Mouse (Mus musculus) brown adipose tissue, adult 24 weeks (tissue): ENCODE data around the gene Padi1. TPM values are rescaled to one million over a fixed set of nuclear protein-coding genes. Genes with fewer than 3 reads are reported as not detected.

Source experiments
- H3K27ac ChIP-seq: fragments of 200-500 bp; replicated peaks from 2 replicates; pipeline ENCODE4 v1.5.1; 2012; ENCODE audit warnings: low read depth, mild to moderate bottlenecking, low read length
- H3K4me1 ChIP-seq: fragments of 200-500 bp; 2 replicates; pipeline ENCODE4 v1.6.1; 2012; ENCODE audit warnings: low read length, mixed read lengths; ENCODE audit not compliant: control insufficient read depth, insufficient read depth, insufficient read length
- H3K4me3 ChIP-seq: fragments of 200-500 bp; 2 replicates; pipeline ENCODE4 v1.5.1; 2012; ENCODE audit warnings: low read depth, mild to moderate bottlenecking, low read length, moderate library complexity; ENCODE audit not compliant: insufficient read depth
- polyA plus RNA-seq: library from polyadenylated mRNA; stranded (reverse); fragments of >200 nt; gene quantifications from 2 replicates; pipeline ENCODE4 v1.2.4, GENCODE M21; 2012; ENCODE audit not compliant: missing spikeins, insufficient read depth, insufficient read length

The Padi1 gene
- polyA plus RNA-seq, 1 experiment, result not detected

DNA sequence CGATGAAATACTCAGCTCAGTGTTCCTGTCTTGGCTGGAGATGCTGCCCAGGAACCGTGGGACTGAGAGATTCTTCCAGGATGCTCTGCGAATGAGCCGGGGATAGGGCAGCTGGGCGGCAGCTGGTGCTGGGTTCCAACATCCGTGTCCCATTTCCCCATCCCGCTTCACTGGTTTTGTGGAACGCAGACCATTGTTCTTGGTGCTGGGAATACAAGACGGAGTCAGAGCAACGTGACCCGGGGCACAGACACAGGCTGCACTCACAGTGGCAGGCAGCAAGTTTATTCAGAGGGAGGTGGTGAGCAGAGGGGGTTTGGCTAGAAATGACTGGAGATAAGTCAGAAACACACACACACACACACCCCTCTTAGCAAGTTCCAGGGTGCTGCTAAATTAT lies 3.7 kb upstream of the Padi1 start:
- Histone ChIP-seq H3K27ac (no peak overlapping the region), H3K4me1 (no peaks in the 10 kb centered on the region), H3K4me3 (no peak overlapping the region)

DNA sequence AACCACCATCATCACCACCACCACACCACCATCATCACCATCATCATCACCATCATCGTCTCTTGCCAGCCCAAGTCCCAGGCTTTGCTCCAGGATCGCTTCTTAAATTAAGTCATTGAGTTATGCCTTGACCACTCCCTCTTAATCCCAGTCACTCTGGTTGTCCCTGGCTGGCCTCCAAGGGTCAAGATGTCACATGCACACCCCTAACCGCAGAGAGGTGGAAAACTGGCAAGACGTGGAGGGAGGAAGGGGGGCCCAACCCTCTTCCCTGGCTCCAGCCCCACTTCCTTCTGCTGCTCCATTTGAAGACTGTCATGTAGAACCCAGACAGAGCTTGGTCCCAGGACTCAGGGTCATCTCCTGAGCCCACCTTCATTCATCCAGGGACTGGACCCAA lies 587 bp downstream of the Padi1 start:
- H3K4me3 ChIP-seq, result no peak overlapping the region
- H3K27ac ChIP-seq, result no peak overlapping the region
- H3K4me1 ChIP-seq, result no peaks in the 10 kb centered on the region

DNA sequence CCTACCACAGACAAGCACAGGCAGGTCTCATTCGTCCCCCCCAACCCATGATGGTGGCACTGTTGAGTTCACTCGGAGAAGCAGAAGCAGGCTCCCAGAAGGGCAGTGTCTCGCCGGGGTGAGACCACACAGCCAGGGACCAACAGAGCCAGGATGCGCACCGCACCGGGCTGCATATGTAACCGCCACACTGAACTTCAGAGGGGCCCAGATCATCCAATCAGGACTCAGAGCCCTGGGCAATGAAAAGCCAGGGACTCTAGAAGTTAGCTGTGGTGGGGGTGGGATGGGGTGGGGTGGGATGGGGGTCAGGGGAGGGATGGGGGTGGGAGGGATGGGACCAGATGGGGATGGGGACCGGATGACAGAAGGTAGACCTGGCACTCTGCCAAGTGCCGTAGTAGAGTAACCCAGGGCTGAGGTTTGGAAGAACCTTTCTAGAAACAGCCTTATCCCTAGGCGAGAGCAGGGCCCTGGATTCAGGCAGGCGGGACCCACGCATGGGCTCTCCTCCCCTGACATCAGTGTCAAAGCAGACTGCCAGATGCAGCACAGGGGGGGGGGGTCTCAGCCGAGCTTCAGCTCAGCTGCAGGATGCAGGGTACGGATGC lies 1.8 kb downstream of the Padi1 start:
- H3K4me1 ChIP-seq, result no peaks in the 10 kb centered on the region
- no peak overlapping the region for H3K27ac ChIP-seq
- H3K4me3 ChIP-seq, result no peak overlapping the region

DNA sequence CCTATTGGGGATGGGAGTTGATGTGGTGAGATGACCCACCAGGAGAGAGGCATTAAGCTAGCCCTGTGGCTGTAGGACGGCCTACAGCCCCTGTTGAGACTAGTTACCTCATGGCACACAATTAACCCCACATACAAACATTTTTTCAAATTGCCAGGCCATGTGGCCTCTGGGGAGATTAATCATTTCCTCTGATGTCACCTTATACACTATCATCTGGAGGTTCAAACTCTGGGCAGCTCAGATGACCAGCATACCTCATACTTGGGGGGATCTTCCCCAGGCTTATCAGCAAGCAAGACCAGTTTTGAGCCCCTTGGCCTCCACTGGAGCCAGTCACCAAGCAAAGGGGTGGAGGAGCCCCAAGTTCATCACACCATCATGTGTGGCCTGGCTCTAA lies 2.7 kb downstream of the Padi1 start:
- Histone ChIP-seq H3K4me3 (no peak overlapping the region), H3K4me1 (no peaks in the 10 kb centered on the region), H3K27ac (no peak overlapping the region)

DNA sequence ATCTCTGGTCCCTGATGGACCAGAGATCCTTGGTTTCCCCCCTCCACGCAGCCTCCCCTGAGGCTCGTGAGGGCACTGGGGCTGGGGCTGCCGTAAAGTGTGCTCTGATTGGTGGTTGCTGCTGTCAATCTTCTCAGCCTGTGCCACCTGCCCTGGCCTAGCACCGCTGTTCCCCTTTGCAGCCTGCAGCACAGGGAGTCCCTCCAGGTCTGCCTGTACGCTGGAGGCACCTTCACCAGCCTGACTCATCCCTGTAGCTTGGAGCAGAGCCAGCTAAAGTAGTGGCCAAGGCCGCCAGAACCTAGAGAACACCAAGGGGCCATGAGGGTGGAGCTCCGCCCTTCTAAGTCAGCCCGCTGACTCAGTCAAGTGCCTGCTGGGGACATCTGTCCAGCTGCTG lies 7.7 kb downstream of the Padi1 start:
- Histone ChIP-seq H3K27ac (no peak overlapping the region), H3K4me1 (0 out of 2 replicates have a peak, but pooled peaks cover 2% of the 10 kb centered on the region), H3K4me3 (no peak overlapping the region)

DNA sequence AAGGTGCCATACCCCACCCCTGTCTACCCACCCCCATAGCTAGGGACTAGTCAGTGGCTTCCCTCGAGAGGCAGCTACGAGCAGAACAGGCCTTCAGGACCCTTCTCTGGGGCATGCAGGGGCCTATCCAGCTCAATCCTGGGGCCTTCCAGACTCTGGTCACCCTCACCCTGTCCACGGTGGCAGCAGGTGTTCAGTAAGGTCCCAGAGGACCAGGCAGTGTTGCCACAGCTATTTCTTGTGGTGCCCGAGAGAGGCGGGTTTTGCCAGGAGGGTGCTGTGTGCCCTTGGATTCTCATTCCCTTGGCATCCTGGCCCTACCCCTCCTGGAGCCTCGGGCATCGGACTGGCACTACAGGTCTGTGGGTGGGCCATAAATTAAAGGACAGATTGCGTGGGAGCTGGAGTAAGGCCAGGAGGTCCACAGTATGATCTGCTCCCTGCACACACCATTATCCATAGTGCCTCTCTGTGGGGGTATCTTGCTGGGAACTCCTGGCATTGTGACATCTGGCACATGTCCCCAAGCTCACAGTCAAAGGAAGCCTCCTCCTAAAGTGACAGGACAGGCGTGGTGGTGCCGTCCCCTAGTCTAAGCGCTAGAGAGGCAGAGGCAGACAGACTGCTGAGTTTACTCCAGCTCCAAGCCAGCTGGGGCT lies 9.2 kb downstream of the Padi1 start:
- Histone ChIP-seq H3K4me1 (0 out of 2 replicates have a peak, but pooled peaks cover 2% of the 10 kb centered on the region), H3K4me3 (no peak overlapping the region), H3K27ac (no peak overlapping the region)

DNA sequence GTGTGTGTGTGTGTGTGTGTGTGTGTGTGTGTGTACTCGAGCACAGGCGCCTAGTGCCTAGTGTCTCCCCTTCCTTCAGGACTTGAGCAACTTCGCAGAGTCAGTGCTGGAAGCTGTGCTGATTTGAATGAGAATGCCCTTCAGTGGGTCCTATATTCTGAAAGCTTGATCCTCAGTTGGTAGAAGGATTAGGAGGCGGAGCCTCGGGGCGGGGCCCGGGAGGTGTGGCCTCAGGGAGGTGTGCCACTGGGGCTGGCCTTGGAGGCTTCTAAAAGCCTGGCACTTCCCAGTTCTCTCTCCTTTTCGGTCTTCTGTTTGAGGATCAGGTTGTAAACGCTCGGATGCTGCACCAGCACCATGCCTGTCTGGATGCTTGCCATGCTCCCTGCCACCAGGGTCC lies 9.9 kb downstream of the Padi1 start:
- Histone ChIP-seq H3K27ac (no peak overlapping the region), H3K4me3 (no peak overlapping the region), H3K4me1 (0 out of 2 replicates have a peak, but pooled peaks cover 2% of the 10 kb centered on the region)

DNA sequence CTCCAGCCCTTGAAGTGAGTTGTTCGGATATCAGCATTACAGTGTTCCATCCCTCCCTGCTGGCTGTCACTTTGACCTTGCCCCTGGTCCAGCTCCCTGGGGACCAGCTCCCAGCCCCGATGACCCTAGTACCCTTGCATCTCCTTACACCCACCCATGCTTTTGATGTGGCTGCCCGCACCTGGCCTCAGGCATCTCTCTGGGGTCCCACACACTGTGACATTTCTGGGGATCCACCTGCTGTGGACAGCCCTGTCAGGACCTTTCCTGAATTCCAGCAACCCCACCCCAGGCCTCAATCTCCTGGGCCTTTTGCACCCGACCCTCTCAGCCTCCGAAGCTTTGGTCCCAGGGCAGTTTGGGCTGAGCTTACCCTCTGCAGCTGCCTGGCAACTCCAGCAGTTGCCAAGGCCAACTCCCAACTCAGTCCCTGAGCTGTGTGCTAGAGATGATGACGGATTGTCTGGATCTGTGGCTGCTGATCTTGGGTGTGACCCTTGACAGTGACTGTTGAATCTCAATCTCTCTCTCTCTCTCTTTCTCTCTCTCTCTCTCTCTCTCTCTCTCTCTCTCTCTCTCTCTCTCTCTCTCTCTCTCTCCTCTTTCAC lies 11.1 kb downstream of the Padi1 start:
- Histone ChIP-seq H3K4me1 (0 out of 2 replicates have a peak, but pooled peaks cover 2% of the 10 kb centered on the region), H3K27ac (no peak overlapping the region), H3K4me3 (no peak overlapping the region)

DNA sequence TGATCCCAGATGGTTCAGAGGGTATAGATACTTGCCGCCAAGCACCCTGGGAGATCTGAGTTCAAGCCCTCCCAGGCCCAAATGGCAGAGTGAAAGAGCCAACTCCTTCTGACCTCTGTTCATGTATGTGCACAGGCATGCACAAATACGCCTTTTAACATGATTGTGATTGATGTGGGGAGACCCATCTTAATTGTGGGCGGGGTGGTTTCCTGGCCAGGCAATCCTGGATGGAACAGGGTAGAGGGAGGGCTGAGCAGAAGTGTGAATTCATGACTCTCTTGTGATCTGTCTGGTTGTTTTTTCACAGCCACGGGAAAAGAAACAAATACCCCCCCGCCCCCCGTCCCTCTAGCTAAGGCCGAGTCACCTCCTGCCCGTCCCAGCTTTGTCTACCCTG lies 12.8 kb downstream of the Padi1 start:
- no peak overlapping the region for H3K27ac ChIP-seq
- 0 out of 2 replicates have a peak, but pooled peaks cover 2% of the 10 kb centered on the region for H3K4me1 ChIP-seq
- H3K4me3 ChIP-seq, result no peak overlapping the region

DNA sequence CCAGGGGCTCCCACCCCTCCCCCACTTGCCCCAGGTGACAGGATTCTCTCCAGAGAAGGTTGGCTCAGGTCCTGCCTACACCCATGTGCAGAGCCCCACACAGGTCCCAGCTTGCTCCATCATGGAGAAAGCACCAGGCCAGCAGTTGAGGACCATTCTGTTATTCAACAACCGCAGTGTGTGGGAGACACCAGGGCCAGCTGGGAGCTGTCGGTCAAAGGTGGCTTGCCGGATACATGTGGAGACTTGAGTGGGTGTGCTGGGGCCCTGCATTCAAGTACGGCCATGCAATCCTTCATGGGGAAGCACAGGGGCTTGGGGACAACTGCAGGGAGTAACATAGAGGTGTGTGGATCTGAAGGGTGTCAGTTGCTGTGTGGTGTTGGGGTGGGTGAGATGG lies 13.8 kb downstream of the Padi1 start:
- Histone ChIP-seq H3K4me1 (0 out of 2 replicates have a peak, but pooled peaks cover 2% of the 10 kb centered on the region), H3K27ac (no peak overlapping the region), H3K4me3 (no peak overlapping the region)

DNA sequence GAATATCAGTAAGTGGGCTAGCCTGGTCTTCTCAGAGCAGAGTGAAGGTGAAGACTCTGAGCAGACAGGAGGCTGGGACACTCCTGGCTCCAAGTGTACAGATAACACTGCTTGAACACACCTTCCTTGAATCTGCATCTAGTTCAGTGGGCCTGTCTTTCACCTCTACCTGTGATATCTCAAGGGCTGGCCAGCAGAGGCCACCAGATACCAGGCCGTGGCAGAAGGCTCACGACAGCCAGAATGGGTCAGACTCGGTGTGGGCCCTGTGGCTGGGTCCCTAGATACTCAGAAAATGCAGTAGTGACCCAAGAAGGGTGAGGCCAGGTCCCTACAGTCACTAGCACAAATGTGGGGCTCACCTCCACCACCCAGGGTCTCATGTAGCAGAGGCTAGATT lies 18.3 kb downstream of the Padi1 start:
- Histone ChIP-seq H3K4me1 (no peaks in the 10 kb centered on the region), H3K27ac (no peak overlapping the region), H3K4me3 (no peak overlapping the region)

DNA sequence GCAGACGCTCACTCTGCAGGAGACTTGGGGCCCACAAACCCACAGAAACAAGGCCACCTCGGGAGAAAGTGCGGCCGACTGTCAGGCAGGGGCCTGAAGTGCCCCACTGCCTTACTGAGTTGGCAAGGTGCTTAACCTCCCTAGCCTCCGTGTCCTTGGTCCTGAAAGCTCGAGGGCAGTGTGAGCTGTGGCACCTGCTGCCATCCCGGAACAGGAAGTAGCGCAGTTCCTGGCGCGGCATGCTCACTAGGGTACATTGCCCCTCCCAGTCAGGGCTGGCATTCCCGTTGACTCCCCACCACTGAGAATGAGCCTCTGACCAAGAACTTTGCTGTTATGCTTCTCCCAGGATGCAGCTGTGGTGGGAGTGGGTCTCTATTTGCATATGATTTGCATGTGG lies 19.6 kb downstream of the Padi1 start:
- H3K27ac ChIP-seq, result no peak overlapping the region
- H3K4me1 ChIP-seq, result no peaks in the 10 kb centered on the region
- no peak overlapping the region for H3K4me3 ChIP-seq

DNA sequence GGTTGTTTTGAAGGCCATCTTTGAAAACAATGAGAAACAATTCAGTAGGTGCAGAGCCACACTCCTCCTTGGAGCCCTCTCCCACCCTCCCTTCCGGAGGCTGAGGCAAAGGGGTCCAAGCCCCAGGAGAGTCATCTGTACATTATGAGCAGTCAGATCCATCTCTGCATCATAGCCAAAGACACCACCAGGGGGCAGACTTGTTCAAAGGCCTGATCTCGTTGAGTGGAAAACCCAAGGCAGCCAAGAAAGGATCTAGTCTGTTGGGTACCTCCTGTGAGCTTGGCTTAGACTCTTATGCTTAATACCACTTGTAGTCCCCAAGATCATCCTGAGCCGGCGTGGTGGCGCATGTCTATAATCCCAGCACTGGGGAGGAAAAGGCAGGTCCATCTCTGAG lies 23.6 kb downstream of the Padi1 start:
- Histone ChIP-seq H3K27ac (no peak overlapping the region), H3K4me1 (no peaks in the 10 kb centered on the region), H3K4me3 (no peak overlapping the region)

DNA sequence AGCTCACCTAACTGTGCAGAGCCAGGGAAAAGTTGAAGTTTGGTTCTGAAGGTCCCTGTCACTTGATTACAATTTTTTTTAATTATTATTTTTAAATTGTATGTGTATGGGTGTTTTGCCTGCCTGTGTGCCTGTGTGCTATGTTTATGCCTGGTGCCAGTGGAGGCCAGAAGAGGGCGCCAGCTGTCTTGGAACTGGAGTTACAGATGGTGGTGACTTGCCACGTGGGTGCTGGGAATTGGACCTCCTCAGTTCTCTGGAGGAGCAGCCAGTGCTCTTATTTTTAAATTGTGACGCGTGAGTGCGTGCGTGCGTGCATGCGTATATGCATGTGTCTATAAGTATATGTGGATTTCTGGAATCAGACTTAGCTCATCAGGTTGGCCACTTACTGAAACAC lies 28.2 kb downstream of the Padi1 start:
- no peak overlapping the region for H3K27ac ChIP-seq
- H3K4me1 ChIP-seq, result no peaks in the 10 kb centered on the region
- no peak overlapping the region for H3K4me3 ChIP-seq

DNA sequence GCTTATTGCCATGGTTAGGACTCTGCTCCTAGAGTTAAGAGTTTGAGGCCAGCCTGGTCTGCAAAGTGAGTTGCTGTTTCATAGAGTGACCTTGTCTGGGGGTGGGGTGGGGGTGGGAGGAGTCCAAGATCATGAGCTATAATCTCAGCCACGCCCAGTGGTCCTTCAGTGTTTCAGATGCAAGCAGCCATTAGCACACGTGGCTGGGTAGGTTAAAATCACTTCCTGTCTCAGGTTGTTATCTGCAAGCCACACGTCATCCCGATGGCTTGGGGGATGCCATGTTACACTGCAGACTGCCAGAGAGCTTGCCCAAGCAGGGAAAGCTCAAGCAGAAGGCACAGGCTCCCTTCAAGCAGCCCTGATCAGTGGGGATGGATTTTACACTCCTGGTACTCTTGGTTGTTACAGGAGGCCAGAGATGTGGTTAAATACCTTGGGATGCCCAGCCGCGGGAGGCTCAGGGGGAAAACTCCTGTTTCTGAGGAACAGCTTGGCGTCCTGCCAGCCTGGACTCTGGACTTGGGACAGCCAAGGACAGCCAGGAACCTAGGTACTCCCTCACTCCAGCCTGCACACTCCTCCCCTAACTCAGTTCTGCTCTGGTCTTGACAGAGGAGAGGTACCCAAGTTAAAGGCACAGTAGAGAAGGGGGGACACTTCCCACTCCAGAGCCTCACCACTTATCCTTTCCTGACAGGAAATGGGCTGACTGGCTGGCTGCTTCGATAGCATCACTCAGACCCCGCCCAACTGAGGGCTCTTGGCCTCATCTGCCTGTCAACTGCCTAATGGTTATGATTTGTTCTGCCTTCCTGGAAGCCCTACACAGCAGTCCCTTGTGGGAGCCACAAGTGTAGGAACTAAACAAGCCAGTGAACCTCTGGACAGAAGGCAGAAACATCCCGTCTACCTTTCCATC lies 29.3 kb downstream of the Padi1 start:
- Histone ChIP-seq H3K4me3 (no peak overlapping the region), H3K27ac (no peak overlapping the region), H3K4me1 (no peaks in the 10 kb centered on the region)
